Mouse (Mus musculus) gastrocnemius, postnatal 10 days (tissue): ENCODE measurements around the gene Htr1a. TPM values are rescaled to one million over a fixed set of nuclear protein-coding genes. Genes with fewer than 3 reads are reported as not detected.

Source experiments
- DNase-seq: peaks from one replicate; pipeline ENCODE4 v3.0.0; 2021; ENCODE audit warnings: mixed read lengths
- long read RNA-seq, 2 experiments: library from polyadenylated mRNA; stranded (forward); transcript quantifications; one replicate each; pipeline ENCODE4 v2.0.0; 2021
- total RNA-seq, 2 experiments: library from RNA; stranded (reverse); gene quantifications; 2 replicates each; pipeline ENCODE4 v1.2.3; 2021

Htr1a gene
- total RNA-seq: not detected
- long read RNA-seq, experiment 1: 0 reads
- long read RNA-seq, experiment 2: 0 reads

- DNase-seq: no peak
These were observed at the start of gene Htr1a for GRCm38 (mm10) chr13:105443339-105443738. TSS of gene Htr1a (plus strand) at chr13:105443639.

DNA sequence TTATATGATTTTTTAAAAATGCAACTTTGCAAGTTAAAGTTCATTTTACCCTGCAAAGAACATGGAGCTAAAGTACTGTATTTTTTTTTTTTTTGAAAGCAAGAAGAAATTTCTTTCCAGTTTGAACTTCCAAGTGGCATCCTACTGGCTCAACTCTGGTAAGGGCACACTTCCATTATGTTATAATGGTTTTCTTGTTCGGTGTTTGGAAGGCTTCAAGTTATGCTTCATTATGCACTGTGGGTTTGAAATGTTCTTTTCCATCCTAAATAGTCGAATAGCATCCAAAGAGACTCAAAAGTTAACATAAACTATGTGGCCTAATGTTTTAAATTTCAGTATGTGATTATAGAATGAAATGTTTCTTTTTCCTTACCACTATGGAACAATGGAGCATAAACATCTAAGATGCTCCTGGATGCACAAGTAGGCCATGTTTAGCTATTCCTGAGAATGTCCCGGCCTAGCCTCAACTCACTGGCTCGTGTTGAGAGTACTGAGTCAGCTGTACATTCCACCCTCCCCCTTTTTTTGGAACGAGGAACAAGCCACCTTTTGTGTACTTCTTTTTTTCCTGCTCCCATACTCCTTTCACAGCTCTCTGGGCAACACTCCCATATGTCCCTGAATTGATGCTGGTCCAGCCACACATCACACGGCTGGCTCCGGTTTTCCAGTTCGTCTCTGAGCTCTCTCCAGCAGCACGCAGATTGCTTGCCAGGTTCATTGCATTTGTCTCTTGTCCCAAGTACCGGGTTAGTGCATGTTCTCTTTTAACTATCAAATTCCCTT, 31.7 kb upstream of the Htr1a start:
- no peak for DNase-seq

DNA sequence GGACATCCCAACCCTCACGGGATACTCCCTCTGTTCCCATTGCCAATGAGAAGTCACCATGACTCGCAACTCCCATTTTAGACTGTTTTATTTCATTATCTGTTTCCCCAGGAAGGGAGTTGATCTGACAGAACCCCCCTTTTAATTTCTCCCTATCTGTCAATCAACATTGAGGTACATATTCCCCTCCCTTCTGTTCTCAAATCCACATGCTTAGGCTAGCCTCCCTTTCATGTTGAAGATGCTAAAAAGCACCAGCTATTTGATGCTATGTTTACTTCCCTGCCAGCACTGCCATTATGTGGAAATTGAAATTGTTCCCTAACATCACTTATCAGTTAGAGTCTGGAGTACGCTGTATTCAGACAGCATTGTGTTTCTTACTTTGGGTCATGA, 31.1 kb upstream of the Htr1a start:
- DNase-seq: no peak

- no peak for DNase-seq
These were observed 10.3 kb upstream of the Htr1a start for GRCm38 (mm10) chr13:105433141-105433540.

- no peak for DNase-seq
These were observed 9.8 kb upstream of the Htr1a start for GRCm38 (mm10) chr13:105433630-105434029.

GRCm38 (mm10) chr13:105442576-105442975, 863 bp upstream of the Htr1a start:
- peak; percentile 40 for DNase-seq

GRCm38 (mm10) chr13:105443871-105444237, 415 bp downstream of the Htr1a start:
- no peak for DNase-seq

DNA sequence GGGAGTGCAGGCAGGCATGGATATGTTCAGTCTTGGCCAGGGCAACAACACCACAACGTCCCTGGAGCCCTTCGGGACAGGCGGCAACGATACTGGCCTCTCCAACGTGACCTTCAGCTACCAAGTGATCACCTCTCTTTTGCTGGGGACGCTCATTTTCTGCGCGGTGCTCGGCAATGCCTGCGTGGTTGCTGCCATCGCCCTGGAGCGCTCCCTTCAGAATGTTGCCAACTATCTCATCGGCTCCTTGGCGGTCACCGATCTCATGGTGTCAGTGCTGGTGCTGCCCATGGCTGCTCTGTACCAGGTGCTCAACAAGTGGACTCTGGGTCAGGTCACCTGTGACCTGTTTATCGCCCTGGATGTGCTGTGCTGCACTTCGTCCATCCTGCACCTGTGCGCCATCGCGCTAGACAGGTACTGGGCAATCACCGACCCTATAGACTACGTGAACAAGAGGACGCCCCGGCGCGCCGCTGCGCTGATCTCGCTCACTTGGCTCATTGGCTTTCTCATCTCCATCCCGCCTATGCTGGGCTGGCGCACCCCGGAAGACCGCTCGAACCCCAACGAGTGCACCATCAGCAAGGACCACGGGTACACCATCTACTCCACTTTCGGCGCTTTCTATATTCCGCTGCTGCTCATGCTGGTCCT, 927 bp downstream of the Htr1a start:
- DNase-seq: no peak

- peak; percentile 3 for DNase-seq
These were observed 1.4 kb downstream of the Htr1a start for GRCm38 (mm10) chr13:105444895-105445281.

DNA sequence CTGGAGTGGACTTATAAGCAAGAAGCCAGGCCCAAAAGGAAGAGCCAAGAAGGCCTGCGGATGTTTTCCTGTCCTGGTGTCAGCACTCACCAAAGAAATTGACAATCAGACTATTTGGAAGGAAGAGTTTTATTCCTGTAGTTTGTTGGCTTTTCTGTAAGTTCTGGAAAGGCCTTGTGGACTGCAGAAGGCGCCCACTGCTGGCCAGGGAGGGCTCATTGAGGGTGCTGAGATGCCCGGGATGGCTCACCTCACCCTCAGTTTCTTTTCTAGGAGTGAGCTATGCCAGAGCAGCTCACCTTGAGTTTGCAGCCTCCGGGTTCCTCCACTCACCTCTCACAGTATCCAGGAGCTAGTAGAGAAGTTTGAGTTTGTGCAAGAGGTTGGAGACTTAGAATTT, 2.8 kb downstream of the Htr1a start:
- no peak for DNase-seq

DNA sequence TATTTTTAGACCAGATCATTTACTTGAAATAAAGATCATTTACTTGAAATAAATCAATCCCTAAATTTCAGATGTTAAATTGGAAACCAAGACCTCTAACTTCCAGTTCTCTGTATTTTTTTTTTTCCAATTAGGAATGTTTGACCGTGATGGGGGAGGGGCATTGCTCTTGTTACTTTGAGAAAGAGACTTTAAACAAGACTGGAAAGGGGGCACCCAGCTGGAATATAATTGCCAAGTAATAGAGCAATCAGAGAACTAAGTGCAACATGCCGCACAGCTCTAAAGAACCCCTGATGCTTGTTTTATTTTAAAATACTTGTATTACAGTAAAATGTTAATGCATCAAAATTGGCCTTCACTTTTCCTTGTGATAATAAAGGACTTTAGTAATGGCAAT, 4.3 kb downstream of the Htr1a start:
- DNase-seq: no peak

- DNase-seq: no peak
These were observed 8.1 kb downstream of the Htr1a start for GRCm38 (mm10) chr13:105451536-105451935.

Other genes starting within 250 kb of the Htr1a start
- gene Rnf180, start 148.8 kb upstream of the Htr1a start, total RNA-seq: 1 to 10 TPM in 1 of 2 experiments, under 1 TPM in 1; 0.63 to 1.1 TPM